Mouse (Mus musculus): Measurements from ENCODE around the gene Ccm2.

Ccm2 gene

GRCm38 (mm10) chr11:6580065-6580750 is 33.5 kb downstream of the Ccm2 start:
- DNase-seq (ENCODE audit: low spot score in 2 of 2), result no peak

GRCm38 (mm10) chr11:6581560-6581959 is 34.9 kb downstream of the Ccm2 start:
- DNase-seq (ENCODE audit: low spot score in 2 of 2), result peak in 1 of 2 experiments; percentile 66

- DNase-seq (ENCODE audit: low spot score in 2 of 2), result peak in 1 of 2 experiments; percentile 63
Measured at GRCm38 (mm10) chr11:6585748-6586147, 39.1 kb downstream of the Ccm2 start.

- peak in 1 of 2 experiments; percentile 53 for DNase-seq (ENCODE audit: low spot score in 2 of 2)
Measured at GRCm38 (mm10) chr11:6586660-6587059, 40.0 kb downstream of the Ccm2 start.

GRCm38 (mm10) chr11:6587249-6587940 is 40.7 kb downstream of the Ccm2 start:
- DNase-seq (ENCODE audit: low spot score in 2 of 2), result no peak

GRCm38 (mm10) chr11:6588295-6588694 is 41.6 kb downstream of the Ccm2 start:
- no peak for DNase-seq (ENCODE audit: low spot score in 2 of 2)

GRCm38 (mm10) chr11:6589838-6590237 is 43.2 kb downstream of the Ccm2 start:
- DNase-seq (ENCODE audit: low spot score in 2 of 2), result no peak

GRCm38 (mm10) chr11:6590933-6591675 is 44.4 kb downstream of the Ccm2 start:
- peak in 1 of 2 experiments; percentile 46 for DNase-seq (ENCODE audit: low spot score in 2 of 2)

GRCm38 (mm10) chr11:6593406-6593805 is 46.7 kb downstream of the Ccm2 start:
- no peak for DNase-seq (ENCODE audit: low spot score in 2 of 2)

GRCm38 (mm10) chr11:6594845-6595244 is 48.2 kb downstream of the Ccm2 start:
- peak in 1 of 2 experiments; percentile 59 for DNase-seq (ENCODE audit: low spot score in 2 of 2)

GRCm38 (mm10) chr11:6595339-6595738 is 48.7 kb downstream of the Ccm2 start:
- peak in 1 of 2 experiments; percentile 59 for DNase-seq (ENCODE audit: low spot score in 2 of 2)

- no peak for DNase-seq (ENCODE audit: low spot score in 2 of 2)
Measured at GRCm38 (mm10) chr11:6596205-6596604, 49.5 kb downstream of the Ccm2 start.

- DNase-seq (ENCODE audit: low spot score in 2 of 2), result peak in 1 of 2 experiments; percentile 52
Measured at GRCm38 (mm10) chr11:6596616-6597015, 49.9 kb downstream of the Ccm2 start.

GRCm38 (mm10) chr11:6597523-6597922 is 50.8 kb downstream of the Ccm2 start:
- DNase-seq (ENCODE audit: low spot score in 2 of 2), result peak in 1 of 2 experiments; percentile 66

GRCm38 (mm10) chr11:6598191-6598889 is 51.7 kb downstream of the Ccm2 start:
- DNase-seq (ENCODE audit: low spot score in 2 of 2), result peak in 1 of 2 experiments; percentile 70

GRCm38 (mm10) chr11:6599011-6599681 is 52.5 kb downstream of the Ccm2 start:
- DNase-seq (ENCODE audit: low spot score in 2 of 2), result peak; percentile 77 to 84

- peak in 1 of 2 experiments; percentile 74 for DNase-seq (ENCODE audit: low spot score in 2 of 2)
Measured at GRCm38 (mm10) chr11:6599831-6600230, 53.1 kb downstream of the Ccm2 start.

- peak in 1 of 2 experiments; percentile 70 for DNase-seq (ENCODE audit: low spot score in 2 of 2)
Measured at GRCm38 (mm10) chr11:6600284-6600944, 53.7 kb downstream of the Ccm2 start.

GRCm38 (mm10) chr11:6601649-6602480 is 55.2 kb downstream of the Ccm2 start:
- DNase-seq (ENCODE audit: low spot score in 2 of 2), result peak in 1 of 2 experiments; percentile 65

- DNase-seq (ENCODE audit: low spot score in 2 of 2), result no peak
Measured at GRCm38 (mm10) chr11:6602662-6603061, 56.0 kb downstream of the Ccm2 start.

All from spleen, postnatal 4 days (tissue).